Comparison of ENCODE assay signal across 8 mouse cellular contexts in the genomic region with DNA sequence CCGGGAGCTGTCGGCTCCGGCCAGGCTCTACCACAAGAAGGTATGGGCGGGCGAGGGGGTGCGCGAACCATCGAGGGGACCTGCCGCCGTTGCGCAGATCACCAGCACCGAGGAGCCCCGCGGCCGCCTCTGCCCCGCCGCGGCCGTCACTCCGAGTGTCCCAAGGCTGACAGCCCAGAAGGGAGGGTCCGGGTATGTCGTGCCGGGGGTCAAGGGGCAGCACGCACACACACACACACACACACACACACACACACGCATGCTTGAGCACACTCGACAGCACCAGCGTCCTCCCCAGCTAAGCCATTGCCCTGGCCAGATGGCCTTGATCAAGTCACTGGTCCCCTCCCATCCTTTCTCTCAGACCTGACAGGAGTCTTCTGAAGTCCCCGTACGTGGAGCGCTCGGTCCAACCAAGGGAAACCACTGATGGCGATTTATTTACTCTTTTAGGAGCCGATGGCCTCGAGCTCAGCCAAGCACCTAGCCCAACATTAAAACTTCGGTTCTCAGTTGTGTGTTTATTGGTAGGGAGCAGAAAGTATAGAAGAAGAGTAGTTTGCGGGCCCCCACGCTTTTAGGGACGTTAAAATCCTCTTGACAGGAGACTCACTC. TPM values are rescaled to one million over a fixed set of nuclear protein-coding genes. Genes with fewer than 3 reads are reported as not detected.
DNase-seq lines count a peak whose midpoint lies in the region; ATAC-seq lines count a peak whose summit lies in the region.

No protein-coding gene starts in this region.

- H3K4me1 ChIP-seq in lung, embryonic 16.5 days (replicated peaks; ENCODE audit: control insufficient read depth, insufficient read depth, low read length) = peaks cover 21% of the 10 kb centered on the region
- H3K4me1 ChIP-seq in embryonic facial prominence, embryonic 14.5 days (ENCODE audit: control insufficient read depth, insufficient read depth, low read length) = peaks cover 10% of the 10 kb centered on the region
- H3K4me1 ChIP-seq in limb, embryonic 13.5 days = peaks cover 32% of the 10 kb centered on the region
- peaks cover 22% of the 10 kb centered on the region; the same call in 1 of the 2 replicates for H3K4me1 ChIP-seq in neural tube, embryonic 14.5 days (ENCODE audit: control insufficient read depth, insufficient read depth, low read length)

- ATAC-seq in lung, embryonic 16.5 days (ENCODE audit: low read depth) = peak; percentile 21
- peak; percentile 2; the same call in 1 of the 2 replicates for ATAC-seq in embryonic facial prominence, embryonic 14.5 days (ENCODE audit: low read depth)
- peak; percentile 39 for ATAC-seq in limb, embryonic 13.5 days (ENCODE audit: low FRiP score, low read depth)
- peak; percentile 16 for ATAC-seq in neural tube, embryonic 14.5 days (ENCODE audit: low read depth)

- H3K4me2 ChIP-seq in lung, embryonic 16.5 days (ENCODE audit: low read depth, low read length) = peak overlapping the region; percentile 78
- H3K4me2 ChIP-seq in embryonic facial prominence, embryonic 14.5 days (ENCODE audit: low read depth, low read length) = peak overlapping the region; percentile 97
- H3K4me2 ChIP-seq in limb, embryonic 13.5 days (replicated peaks) = peak overlapping the region; percentile 94
- peak overlapping the region; percentile 85 for H3K4me2 ChIP-seq in neural tube, embryonic 14.5 days (ENCODE audit: low read depth, low read length)

- peaks cover 21% of the 10 kb centered on the region for H3K36me3 ChIP-seq in lung, embryonic 16.5 days (ENCODE audit: control insufficient read depth, insufficient read depth, low read length)
- peaks cover 37% of the 10 kb centered on the region for H3K36me3 ChIP-seq in embryonic facial prominence, embryonic 14.5 days (ENCODE audit: control insufficient read depth, insufficient read depth, low read length)
- peaks cover 51% of the 10 kb centered on the region for H3K36me3 ChIP-seq in limb, embryonic 13.5 days
- peaks cover 19% of the 10 kb centered on the region for H3K36me3 ChIP-seq in neural tube, embryonic 14.5 days (ENCODE audit: control insufficient read depth, insufficient read depth, low read length)

- peak overlapping the region; percentile 97 for H3K4me3 ChIP-seq in lung, embryonic 16.5 days (ENCODE audit: low read length)
- H3K4me3 ChIP-seq in embryonic facial prominence, embryonic 14.5 days (ENCODE audit: low read depth, low read length) = peak overlapping the region; percentile 99
- H3K4me3 ChIP-seq in limb, embryonic 13.5 days = peak overlapping the region; percentile 99
- peak overlapping the region; percentile 98 for H3K4me3 ChIP-seq in neural tube, embryonic 14.5 days (ENCODE audit: low read depth, low read length)

- peak overlapping the region; percentile 80 for H3K9ac ChIP-seq in lung, embryonic 16.5 days (ENCODE audit: low read length)
- H3K9ac ChIP-seq in embryonic facial prominence, embryonic 14.5 days (ENCODE audit: low read depth, low read length) = peak overlapping the region; percentile 75
- H3K9ac ChIP-seq in limb, embryonic 13.5 days = peak overlapping the region; percentile 81
- peak overlapping the region; percentile 93 for H3K9ac ChIP-seq in neural tube, embryonic 14.5 days (replicated peaks; ENCODE audit: low read depth, low read length)

- no peaks in the 10 kb centered on the region for H3K9me3 ChIP-seq in lung, embryonic 16.5 days (ENCODE audit: control insufficient read depth, low read length)
- no peaks in the 10 kb centered on the region for H3K9me3 ChIP-seq in embryonic facial prominence, embryonic 14.5 days (ENCODE audit: control insufficient read depth, low read length)
- H3K9me3 ChIP-seq in limb, embryonic 13.5 days = no peaks in the 10 kb centered on the region
- H3K9me3 ChIP-seq in neural tube, embryonic 14.5 days (ENCODE audit: control insufficient read depth, low read length) = no peaks in the 10 kb centered on the region

- H3K27ac ChIP-seq in lung, embryonic 16.5 days (ENCODE audit: low read length) = no peak overlapping the region
- H3K27ac ChIP-seq in embryonic facial prominence, embryonic 14.5 days (replicated peaks; ENCODE audit: low read depth, low read length) = no peak overlapping the region; the same call in 1 of the 2 replicates
- H3K27ac ChIP-seq in limb, embryonic 13.5 days = peak overlapping the region; percentile 63; the same call in 1 of the 2 replicates
- H3K27ac ChIP-seq in neural tube, embryonic 14.5 days (ENCODE audit: low read depth, low read length) = peak overlapping the region; percentile 99

- no peak for DNase-seq in lung, postnatal 25 days (ENCODE audit: low spot score)
- no peak for DNase-seq in embryonic facial prominence, embryonic 14.5 days (ENCODE audit: low spot score)
- no peak for DNase-seq in urinary bladder, postnatal 36 days (ENCODE audit: low spot score in 2 of 2)
- DNase-seq in adrenal gland, adult 8-10 months = no peak
- DNase-seq in left cerebral cortex, adult 18-20 months (ENCODE audit: low spot score in 2 of 2) = no peak

- no peaks in the 10 kb centered on the region for H3K27me3 ChIP-seq in lung, embryonic 16.5 days (ENCODE audit: control insufficient read depth, insufficient read depth, low read depth, low read length)
- no peaks in the 10 kb centered on the region for H3K27me3 ChIP-seq in embryonic facial prominence, embryonic 14.5 days (replicated peaks; ENCODE audit: control insufficient read depth, insufficient read depth, low read length)
- H3K27me3 ChIP-seq in limb, embryonic 13.5 days = no peaks in the 10 kb centered on the region
- no peaks in the 10 kb centered on the region for H3K27me3 ChIP-seq in neural tube, embryonic 14.5 days (ENCODE audit: control insufficient read depth, insufficient read depth, low read length)

- 0% methylated on average over 18 of the region's 38 CpGs for WGBS in lung, embryonic 16.5 days
- 5% methylated on average over 12 of the region's 38 CpGs for WGBS in embryonic facial prominence, embryonic 14.5 days
- WGBS in limb, embryonic 13.5 days = 1% methylated on average over 34 of the region's 38 CpGs
- WGBS in neural tube, embryonic 14.5 days = 3% methylated on average over 28 of the region's 38 CpGs

RNA-seq across cellular contexts. Expression of gene Iscu, which starts 0.5 kb away (rescaled TPM):
- 104 and 114 TPM in 2 replicates for polyA plus RNA-seq in lung, embryonic 16.5 days (2015; fragmentation: Nextera tagmentation; extraction: Ambion mirVana)
- 103 and 107 TPM in 2 replicates for polyA plus RNA-seq in embryonic facial prominence, embryonic 14.5 days (2014; fragmentation: Nextera tagmentation; extraction: Ambion mirVana)
- 96.3 and 98.5 TPM in 2 replicates for polyA plus RNA-seq in limb, embryonic 13.5 days (2015; fragmentation: Nextera tagmentation; extraction: Ambion mirVana)
- 79.5 and 91.3 TPM in 2 replicates for polyA plus RNA-seq in neural tube, embryonic 14.5 days (2014; fragmentation: Nextera tagmentation; extraction: Ambion mirVana)
- 1,000 to 10,000 TPM in 2 of 4 experiments, 100 to 1,000 TPM in 2; 572 to 1,204 (median 919) TPM for total RNA-seq in adrenal gland, adult 8-10 months (2022)
- 100 to 1,000 TPM; 128 to 130 TPM for total RNA-seq in left cerebral cortex, adult 18-20 months (2021)

RNA-seq across cellular contexts. Expression of gene Sart3, which starts 0.7 kb away (rescaled TPM):
- 40.6 and 42.5 TPM in 2 replicates for polyA plus RNA-seq in lung, embryonic 16.5 days (2015; fragmentation: Nextera tagmentation; extraction: Ambion mirVana)
- polyA plus RNA-seq in embryonic facial prominence, embryonic 14.5 days (2014; fragmentation: Nextera tagmentation; extraction: Ambion mirVana) = 37.2 and 39.3 TPM in 2 replicates
- polyA plus RNA-seq in limb, embryonic 13.5 days (2015; fragmentation: Nextera tagmentation; extraction: Ambion mirVana) = 59.8 and 60.2 TPM in 2 replicates
- 33.7 and 37.1 TPM in 2 replicates for polyA plus RNA-seq in neural tube, embryonic 14.5 days (2014; fragmentation: Nextera tagmentation; extraction: Ambion mirVana)
- 10 to 100 TPM; 29.5 to 47.4 (median 40.1) TPM for total RNA-seq in adrenal gland, adult 8-10 months (2022)
- total RNA-seq in left cerebral cortex, adult 18-20 months (2021) = 10 to 100 TPM; 46.8 to 51.8 TPM

RNA-seq across cellular contexts. Expression of gene Tmem119, which starts 27.3 kb away (rescaled TPM):
- 49.9 and 51.1 TPM in 2 replicates for polyA plus RNA-seq in lung, embryonic 16.5 days (2015; fragmentation: Nextera tagmentation; extraction: Ambion mirVana)
- polyA plus RNA-seq in embryonic facial prominence, embryonic 14.5 days (2014; fragmentation: Nextera tagmentation; extraction: Ambion mirVana) = 94.4 and 109 TPM in 2 replicates
- 221 and 237 TPM in 2 replicates for polyA plus RNA-seq in limb, embryonic 13.5 days (2015; fragmentation: Nextera tagmentation; extraction: Ambion mirVana)
- polyA plus RNA-seq in neural tube, embryonic 14.5 days (2014; fragmentation: Nextera tagmentation; extraction: Ambion mirVana) = 0.99 and 5.2 TPM in 2 replicates
- total RNA-seq in adrenal gland, adult 8-10 months (2022) = 10 to 100 TPM in 2 of 4 experiments, 1 to 10 TPM in 2; 9.1 to 14.2 (median 11.2) TPM
- total RNA-seq in left cerebral cortex, adult 18-20 months (2021) = 10 to 100 TPM; 23.5 to 25.2 TPM

RNA-seq across cellular contexts. Expression of gene Ficd, which starts 37.4 kb away (rescaled TPM):
- 6.4 and 6.9 TPM in 2 replicates for polyA plus RNA-seq in lung, embryonic 16.5 days (2015; fragmentation: Nextera tagmentation; extraction: Ambion mirVana)
- 5.4 and 6.4 TPM in 2 replicates for polyA plus RNA-seq in embryonic facial prominence, embryonic 14.5 days (2014; fragmentation: Nextera tagmentation; extraction: Ambion mirVana)
- polyA plus RNA-seq in limb, embryonic 13.5 days (2015; fragmentation: Nextera tagmentation; extraction: Ambion mirVana) = 5.8 and 6.4 TPM in 2 replicates
- polyA plus RNA-seq in neural tube, embryonic 14.5 days (2014; fragmentation: Nextera tagmentation; extraction: Ambion mirVana) = 6.3 and 7.3 TPM in 2 replicates
- 10 to 100 TPM; 15.7 to 25.8 (median 17.6) TPM for total RNA-seq in adrenal gland, adult 8-10 months (2022)
- 10 to 100 TPM; 11.8 to 13.2 TPM for total RNA-seq in left cerebral cortex, adult 18-20 months (2021)

RNA-seq across cellular contexts. Expression of gene 1700069L16Rik, which starts 48.4 kb away (rescaled TPM):
- polyA plus RNA-seq in lung, embryonic 16.5 days (2015; fragmentation: Nextera tagmentation; extraction: Ambion mirVana) = not detected in 2 replicates
- not detected in 2 replicates for polyA plus RNA-seq in embryonic facial prominence, embryonic 14.5 days (2014; fragmentation: Nextera tagmentation; extraction: Ambion mirVana)
- not detected in 2 replicates for polyA plus RNA-seq in limb, embryonic 13.5 days (2015; fragmentation: Nextera tagmentation; extraction: Ambion mirVana)
- polyA plus RNA-seq in neural tube, embryonic 14.5 days (2014; fragmentation: Nextera tagmentation; extraction: Ambion mirVana) = not detected in 2 replicates
- not detected for total RNA-seq in adrenal gland, adult 8-10 months (2022)
- not detected for total RNA-seq in left cerebral cortex, adult 18-20 months (2021)

Comparison
In these comparisons a context has a peak if more than half of its experiments do, and no peak if none do; other contexts are left out.
1. H3K27ac ChIP-seq: peak in limb, embryonic 13.5 days (single experiment) and neural tube, embryonic 14.5 days (single experiment); none in lung, embryonic 16.5 days (single experiment) and embryonic facial prominence, embryonic 14.5 days (single experiment).
2. Peak in every context shown above with its lines, with median percentiles within 50 percentile points of each other: ATAC-seq, H3K4me2 ChIP-seq, H3K4me3 ChIP-seq and H3K9ac ChIP-seq.